Mouse (Mus musculus) T-helper 17 cell (primary cell): ENCODE results near the gene Ankrd9.

ENCODE experiments used
- in situ Hi-C, 2 experiments: fragments of 300-600 bp; cut with MboI, MseI; formaldehyde crosslinking; loops; 1 replicate in 1 of 2; 2 replicates in 1 of 2; pipeline ENCODE4 v1.15.1; 2025; ENCODE audit warnings: high pct_unique_total_duplicates in 2 of 2

Ankrd9 gene

GRCm38 (mm10) chr12:110966079-110966478, 12.8 kb downstream of the Ankrd9 start:
- in situ Hi-C loops = no loop called here

DNA sequence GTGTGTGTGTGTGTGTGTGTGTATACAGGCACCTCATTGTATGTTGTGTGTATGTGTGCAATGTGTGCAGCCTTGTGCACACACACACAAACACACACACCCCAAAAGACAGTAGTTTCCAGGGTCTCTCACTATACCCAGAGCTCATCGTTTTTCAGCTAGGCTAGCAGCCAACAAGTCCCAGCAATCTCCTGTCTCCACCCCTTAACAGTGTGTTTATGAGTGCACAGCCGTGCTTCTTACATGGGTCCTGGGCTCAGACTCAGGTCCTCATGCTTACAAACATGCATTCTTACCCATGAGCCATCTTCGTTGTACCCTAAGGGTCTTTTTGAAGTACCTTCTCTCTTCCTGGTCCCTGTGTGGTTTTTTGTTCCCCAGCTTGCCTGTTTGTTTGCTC, 13.3 kb downstream of the Ankrd9 start:
- in situ Hi-C loops = no loop called here

GRCm38 (mm10) chr12:110961973-110962372, 16.9 kb downstream of the Ankrd9 start:
- in situ Hi-C loops = no loop called here

DNA sequence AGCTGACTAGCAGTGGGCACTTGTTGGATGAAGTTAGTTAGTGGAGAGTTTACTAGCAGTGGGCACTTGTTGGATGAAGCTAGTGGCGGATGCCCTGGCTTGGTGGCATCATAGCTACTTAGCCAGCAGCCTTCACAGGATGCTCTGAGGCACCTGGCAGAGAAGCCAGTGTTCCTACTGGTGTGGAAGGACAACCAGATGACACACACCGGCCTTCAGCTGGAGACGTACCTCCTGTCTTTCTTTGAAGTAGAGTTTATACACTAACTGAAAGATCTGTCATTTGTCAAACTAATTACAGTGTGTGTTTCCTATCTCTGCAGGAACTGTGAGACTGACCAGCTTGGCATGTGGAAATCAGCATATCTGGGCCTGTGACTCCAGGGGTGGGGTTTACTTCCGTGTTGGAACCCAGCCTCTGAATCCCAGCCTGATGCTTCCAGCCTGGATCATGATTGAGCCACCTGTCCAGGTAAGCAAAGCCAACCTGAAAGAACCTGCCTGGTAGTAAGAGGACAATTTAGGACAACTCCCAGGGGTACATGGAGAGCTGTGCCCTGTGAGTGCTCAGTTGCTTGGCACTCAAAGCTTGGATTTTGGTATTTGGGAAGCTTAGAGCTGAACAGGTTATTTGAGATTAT, 24.4 kb downstream of the Ankrd9 start:
- in situ Hi-C loops = no loop called here

GRCm38 (mm10) chr12:110953900-110954299, 24.9 kb downstream of the Ankrd9 start:
- in situ Hi-C loops = no loop called here

DNA sequence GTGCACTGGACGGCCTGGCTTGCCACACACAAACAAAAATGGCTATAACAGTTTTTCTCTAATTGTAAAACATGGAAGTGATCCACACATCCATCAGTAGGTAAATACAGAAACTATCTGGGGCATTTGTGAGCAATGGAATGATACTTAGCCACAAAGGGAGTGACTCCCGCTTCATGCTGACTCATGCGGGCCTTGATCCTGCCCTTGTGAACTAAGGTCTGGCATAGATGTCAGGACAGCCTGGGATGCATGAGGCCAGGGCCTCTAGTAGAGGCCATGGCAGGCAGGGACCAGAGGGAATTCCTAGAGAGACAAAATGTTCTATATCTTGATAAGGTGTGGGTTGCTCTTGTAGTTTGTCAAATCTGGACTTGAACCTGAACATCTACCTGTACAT, 25.4 kb downstream of the Ankrd9 start:
- in situ Hi-C loops = no loop called here

DNA sequence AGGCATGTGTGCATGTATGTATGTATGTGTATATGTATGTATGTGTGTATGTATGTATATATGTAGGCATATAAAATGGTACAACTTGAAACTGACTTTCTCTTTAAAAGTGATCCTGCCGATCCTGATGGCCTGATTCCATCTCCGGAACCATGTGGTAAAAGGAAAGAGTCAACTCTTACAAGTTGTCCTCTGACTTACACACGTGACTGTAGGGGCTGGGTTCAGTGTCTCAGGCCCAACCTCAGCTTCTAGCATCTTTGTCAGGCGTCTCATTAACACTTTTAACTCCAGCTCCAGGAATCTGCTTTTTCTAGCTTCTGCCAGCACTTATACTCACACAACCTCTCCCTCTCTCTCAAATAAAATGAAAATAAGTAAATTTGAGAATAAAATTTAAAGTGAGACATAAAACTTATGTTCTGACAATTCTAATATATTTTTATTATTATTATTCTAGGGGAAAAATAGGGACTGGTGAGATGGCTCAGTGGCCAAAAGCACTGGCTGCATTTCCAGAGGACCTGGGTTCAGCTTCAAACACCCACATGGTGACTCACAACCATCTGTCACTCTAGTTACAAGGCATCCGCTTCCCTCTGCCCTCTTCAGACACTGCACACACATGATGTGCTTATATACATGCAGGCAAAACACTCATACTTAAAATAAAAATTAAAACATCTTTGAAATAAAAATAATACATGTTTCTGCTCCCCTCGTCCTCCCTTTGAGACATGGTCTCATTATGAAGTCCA, 26.0 kb downstream of the Ankrd9 start:
- in situ Hi-C loops = no loop called here

DNA sequence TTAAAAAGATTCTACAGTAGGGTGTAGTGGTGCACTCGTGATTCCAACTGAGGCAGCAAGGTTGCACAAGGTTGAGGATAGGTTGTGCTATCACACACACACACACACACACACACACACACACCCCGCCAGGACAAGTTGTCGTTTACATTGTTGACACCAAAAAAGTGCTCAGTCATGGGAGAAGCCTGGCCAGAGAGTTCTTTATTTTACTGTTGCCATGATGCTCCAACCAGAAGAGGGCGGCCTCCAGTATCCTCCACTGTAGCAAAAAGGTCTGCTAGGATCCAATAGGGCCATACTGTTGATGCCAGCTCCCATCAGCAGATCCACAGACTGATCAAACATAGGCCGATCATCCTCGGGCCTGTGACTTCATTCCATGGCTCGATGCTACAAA, 27.6 kb downstream of the Ankrd9 start:
- in situ Hi-C loops = no loop called here

DNA sequence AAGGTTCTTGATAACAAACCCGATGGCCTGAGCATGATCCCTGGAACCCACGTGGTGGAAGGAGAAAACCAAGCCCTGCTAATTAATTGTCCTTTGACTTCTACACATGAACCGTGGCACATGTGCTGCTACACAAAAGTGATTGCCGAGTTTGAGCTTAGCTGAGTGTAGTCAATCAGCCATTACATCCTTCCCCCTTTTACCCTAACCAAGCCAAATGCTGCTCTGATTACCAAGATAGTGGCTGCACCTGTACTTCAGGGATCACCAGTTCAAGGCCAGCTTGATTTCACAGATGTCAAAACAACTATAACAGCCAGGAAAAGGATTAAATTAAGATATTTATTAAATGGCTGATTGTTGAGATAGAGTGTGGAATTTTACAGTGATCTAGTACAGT, 28.7 kb downstream of the Ankrd9 start:
- in situ Hi-C loops = no loop called here

GRCm38 (mm10) chr12:110949410-110949809, 29.4 kb downstream of the Ankrd9 start:
- in situ Hi-C loops = no loop called here

DNA sequence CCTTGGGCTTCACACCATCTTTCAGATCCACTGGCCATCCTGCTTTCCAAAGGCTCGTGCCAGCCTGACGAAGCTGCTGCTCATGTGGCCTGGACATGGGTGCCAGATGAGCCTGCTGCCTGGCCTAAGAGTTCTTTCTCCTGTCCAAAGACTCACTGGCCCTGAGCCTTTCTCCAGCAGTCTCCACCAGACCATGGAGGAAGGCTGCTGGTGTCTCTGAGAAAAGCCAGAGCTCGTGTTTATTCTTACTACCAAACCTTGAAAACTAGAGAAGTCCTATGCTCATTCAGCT, 30.0 kb downstream of the Ankrd9 start:
- in situ Hi-C loops = no loop called here

- in situ Hi-C loops = no loop called here
Observed at GRCm38 (mm10) chr12:110948082-110948909, 30.5 kb downstream of the Ankrd9 start.

DNA sequence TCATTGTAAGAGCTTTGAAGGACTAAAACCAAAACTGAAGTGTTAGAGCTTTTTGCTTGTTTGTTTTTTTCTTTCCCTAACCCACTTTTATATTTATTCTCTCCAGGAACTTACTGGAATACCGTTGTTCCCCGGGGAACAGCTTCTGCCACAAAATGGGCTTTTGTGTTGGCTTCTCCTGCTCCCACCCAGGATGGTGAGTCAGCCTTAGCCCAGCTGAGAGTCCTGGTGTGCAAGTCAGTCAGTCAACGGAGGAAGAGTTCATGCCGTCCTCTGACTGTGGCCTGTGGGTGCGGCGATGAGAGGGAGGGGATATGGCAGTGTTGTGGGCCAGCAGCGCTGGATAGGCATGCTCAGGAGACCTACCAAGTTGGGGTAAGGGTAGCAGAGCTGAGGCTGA, 32.6 kb downstream of the Ankrd9 start:
- in situ Hi-C loops = no loop called here

DNA sequence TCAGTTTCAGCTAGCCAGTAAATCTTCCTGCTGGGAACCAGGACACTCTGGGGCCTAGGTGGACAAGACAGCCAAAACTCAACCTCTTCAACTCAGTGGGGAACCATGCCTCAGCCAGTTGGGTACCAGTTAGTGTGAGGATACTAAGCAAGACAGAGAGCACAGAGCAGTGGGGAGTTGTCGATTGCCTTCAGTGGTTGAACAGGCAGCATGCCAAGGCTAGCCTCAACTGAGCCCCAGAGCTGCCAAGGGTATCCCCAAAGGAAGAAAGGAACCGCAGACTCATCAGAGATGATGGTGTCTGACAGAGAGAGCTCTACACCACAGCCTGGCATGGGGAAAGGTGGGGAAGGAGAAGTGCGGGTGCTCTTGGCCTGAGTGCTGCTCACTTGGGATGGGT, 38.0 kb downstream of the Ankrd9 start:
- in situ Hi-C loops = no loop called here

DNA sequence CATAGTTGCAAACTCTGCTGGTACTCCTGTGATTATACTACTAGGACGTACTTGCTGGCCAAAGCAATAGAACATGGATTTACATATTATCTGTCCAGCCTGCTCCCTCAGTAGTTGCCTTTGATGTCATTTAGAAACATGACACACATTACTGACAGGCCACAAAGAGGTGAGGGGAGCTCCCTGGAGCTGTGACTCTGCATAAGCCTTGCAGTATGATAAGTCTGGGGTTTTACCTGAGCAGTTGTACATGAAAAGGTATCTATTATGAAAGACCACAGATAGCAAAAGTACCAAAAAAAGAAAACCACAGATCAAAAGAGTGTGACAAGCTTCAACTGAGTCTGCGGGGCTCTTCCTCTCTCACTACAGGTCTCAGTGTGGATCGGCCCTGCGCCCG, 39.5 kb downstream of the Ankrd9 start:
- in situ Hi-C loops = loop anchor here (5.0 kb wide), 2 partner anchors 48 to 53 kb away; no protein-coding TSS in a partner anchor

DNA sequence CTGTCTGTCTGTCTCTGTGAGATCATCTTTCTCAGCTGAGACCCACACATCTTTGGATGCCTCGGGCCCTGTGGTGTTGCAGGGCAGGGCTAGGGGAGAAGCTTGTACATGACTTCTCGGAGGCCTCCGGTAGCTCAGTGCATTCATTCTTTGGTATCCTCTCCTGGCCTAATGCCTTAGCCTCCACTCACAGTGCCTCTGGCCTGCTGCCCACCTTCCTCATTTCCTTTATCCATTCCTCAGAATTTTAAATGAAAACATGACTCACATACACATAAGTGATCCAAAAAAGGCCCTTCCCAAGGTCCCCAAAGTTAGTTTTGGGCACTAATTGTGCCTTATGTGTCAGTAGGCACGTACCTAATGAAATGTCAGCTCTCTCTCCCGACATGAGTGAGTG, 41.3 kb downstream of the Ankrd9 start:
- in situ Hi-C loops = loop anchor here (5.0 kb wide), 2 partner anchors 50 to 55 kb away; no protein-coding TSS in a partner anchor

DNA sequence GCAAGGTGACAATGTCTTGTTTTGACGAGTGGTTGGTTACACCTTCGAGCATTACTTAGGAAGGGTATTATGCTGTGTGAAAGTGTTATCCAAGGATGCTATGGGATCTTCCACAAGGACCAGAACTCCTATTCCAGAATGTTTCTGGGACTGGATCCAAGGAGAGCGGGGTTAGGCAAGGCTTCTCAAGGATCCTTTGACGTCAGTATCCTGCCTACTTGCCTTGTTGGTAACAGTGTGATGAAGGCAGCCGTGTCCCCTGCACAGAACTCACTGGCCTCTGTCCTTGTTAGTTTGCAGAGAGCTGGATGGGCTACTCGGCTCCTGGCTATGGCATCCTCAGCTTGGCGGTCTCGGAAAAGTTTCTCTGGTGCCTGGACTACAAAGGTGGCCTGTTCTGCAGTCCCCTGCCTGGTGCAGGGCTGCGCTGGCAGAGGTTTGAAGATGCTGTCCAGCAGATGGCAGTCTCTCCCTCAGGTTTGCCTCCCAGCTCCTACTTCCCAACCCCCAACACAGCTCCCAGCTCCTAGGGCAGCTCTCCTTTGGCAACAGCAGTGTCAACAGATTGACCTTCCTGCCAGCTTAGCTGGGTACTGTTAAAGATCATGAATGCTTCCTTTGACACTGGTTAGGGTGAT, 42.7 kb downstream of the Ankrd9 start:
- in situ Hi-C loops = loop anchor here (5.0 kb wide), 2 partner anchors 51 to 56 kb away; no protein-coding TSS in a partner anchor

DNA sequence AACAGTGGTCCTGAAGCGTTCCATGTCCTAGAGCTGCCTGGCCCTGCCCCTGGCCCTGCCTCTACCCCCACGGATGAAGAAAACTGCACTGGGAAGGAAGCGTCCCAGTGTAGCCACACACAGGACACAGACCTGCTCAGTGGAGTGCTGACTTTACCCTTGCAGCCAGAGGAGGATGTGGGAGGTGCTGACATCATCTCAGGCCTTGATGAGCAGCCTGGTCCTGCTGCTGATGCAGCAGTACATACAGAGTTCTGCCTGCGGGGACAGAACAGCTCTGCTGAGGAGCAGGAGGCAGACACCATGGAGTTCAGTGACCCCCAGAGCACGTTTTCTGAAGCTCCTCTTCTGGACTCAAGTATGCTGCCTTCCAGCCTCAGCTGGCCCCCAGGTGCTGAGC, 46.0 kb downstream of the Ankrd9 start:
- in situ Hi-C loops = no loop called here
